Mouse (Mus musculus) limb, embryonic 12.5 days (tissue): Measurements from ENCODE around the gene Lca5l. TPM values are rescaled to one million over a fixed set of nuclear protein-coding genes. Genes with fewer than 3 reads are reported as not detected.

ENCODE experiments used
- ATAC-seq: fragments of 200-750 bp; cut with Nextera tagmentation; 2 replicates; pipeline ENCODE4 v1.8.0; 2017; ENCODE audit warnings: low read depth, moderate TSS enrichment; ENCODE audit not compliant: insufficient number of reproducible peaks, insufficient read depth, low FRiP score, low TSS enrichment
- H3K27ac ChIP-seq: fragments of 300-500 bp; sonication (generic); 2 replicates; pipeline ENCODE4 v1.5.1; 2016; ENCODE audit warnings: mild to moderate bottlenecking, moderate library complexity
- H3K27me3 ChIP-seq: fragments of 300-500 bp; sonication (generic); 2 replicates; pipeline ENCODE4 v1.6.1; 2016; ENCODE audit warnings: mild to moderate bottlenecking, moderate library complexity
- H3K36me3 ChIP-seq: fragments of 300-500 bp; sonication (generic); 2 replicates; pipeline ENCODE4 v1.6.1; 2016; ENCODE audit warnings: mild to moderate bottlenecking, moderate library complexity
- H3K4me1 ChIP-seq: fragments of 300-500 bp; sonication (generic); replicated peaks from 2 replicates; pipeline ENCODE4 v1.6.1; 2016
- H3K4me2 ChIP-seq: fragments of 300-500 bp; sonication (generic); 2 replicates; pipeline ENCODE4 v1.6.1; 2016; ENCODE audit warnings: mild to moderate bottlenecking, moderate library complexity
- H3K4me3 ChIP-seq: fragments of 300-500 bp; sonication (generic); replicated peaks from 2 replicates; pipeline ENCODE4 v1.5.1; 2016; ENCODE audit warnings: mild to moderate bottlenecking
- H3K9ac ChIP-seq: fragments of 300-500 bp; sonication (generic); replicated peaks from 2 replicates; pipeline ENCODE4 v1.6.1; 2016; ENCODE audit warnings: mild to moderate bottlenecking, moderate library complexity
- H3K9me3 ChIP-seq: fragments of 300-500 bp; sonication (generic); 2 replicates; pipeline ENCODE4 v1.6.1; 2016; ENCODE audit warnings: mild to moderate bottlenecking, moderate library complexity
- WGBS: fragments of 180-500 bp; shearing (Covaris S2); methylation state at CpG from one replicate; pipeline ENCODE4 v1.1.7; 2016; 5-methylcytosine and 5-hydroxymethylcytosine counted together
- polyA plus RNA-seq: library from polyadenylated mRNA; unstranded; fragments of >200 nt; fragmentation: Nextera tagmentation; extraction: Ambion mirVana; gene quantifications from 2 replicates; pipeline ENCODE4 v1.2.1, GENCODE M21; 2016

Gene Lca5l
- polyA plus RNA-seq, 1 experiment from 2014 or later = 2.0 TPM

DNA sequence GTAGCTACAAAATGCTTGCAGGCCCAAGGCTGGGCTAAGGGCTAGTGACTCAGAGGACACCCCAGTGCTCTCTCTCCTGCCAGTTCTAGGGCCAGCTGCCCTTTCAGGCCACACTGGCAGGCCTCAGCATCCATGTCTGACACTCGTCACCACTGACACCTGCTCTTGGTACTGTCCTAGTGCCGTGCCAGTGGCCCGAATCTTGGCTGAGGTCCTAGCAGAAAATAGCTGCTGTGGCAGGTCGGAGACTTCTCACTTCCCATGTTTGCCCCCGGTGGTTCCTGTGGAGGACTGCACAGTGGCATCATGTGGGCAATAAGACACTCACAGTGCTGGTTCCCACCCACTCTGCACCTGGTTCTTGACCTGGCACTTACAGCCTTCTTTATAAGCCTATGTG, 29.4 kb upstream of the Lca5l start:
- 82% methylated on average over 5 of the region's 5 CpGs for WGBS
- no peaks in the 10 kb centered on the region for H3K36me3 ChIP-seq

DNA sequence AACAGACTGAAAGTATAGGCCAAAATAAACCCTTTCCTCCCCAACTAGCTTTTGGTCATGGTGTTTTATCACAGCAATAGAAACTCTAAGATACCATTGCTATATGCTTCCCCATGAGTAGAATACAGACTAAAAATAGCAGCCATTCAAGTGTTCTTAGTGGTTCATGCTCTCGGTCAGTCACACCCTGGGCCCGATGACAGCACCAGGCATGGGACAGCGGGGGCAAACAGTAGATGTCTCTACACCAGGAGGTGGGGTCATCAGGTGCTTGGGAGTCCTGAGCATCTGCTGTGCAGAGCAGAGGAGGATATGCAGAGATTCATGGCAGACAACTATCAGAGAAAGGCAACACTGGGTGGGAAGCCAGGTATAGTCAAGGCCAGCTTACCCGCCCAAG, 21.0 kb upstream of the Lca5l start:
- Histone ChIP-seq H3K36me3 (no peaks in the 10 kb centered on the region), H3K27me3 (no peaks in the 10 kb centered on the region), H3K9ac (no peak overlapping the region), H3K4me3 (no peak overlapping the region), H3K9me3 (0 out of 2 replicates have a peak, but pooled peaks cover 12% of the 10 kb centered on the region), H3K27ac (no peak overlapping the region), H3K4me2 (no peak overlapping the region), H3K4me1 (no peaks in the 10 kb centered on the region)
- WGBS = 94% methylated on average over 4 of the region's 4 CpGs
- ATAC-seq = no peak

More for the DNA sequence above, 29.4 kb upstream of the Lca5l start:
- Histone ChIP-seq H3K27me3 (0 out of 2 replicates have a peak, but pooled peaks cover 3% of the 10 kb centered on the region), H3K9ac (no peak overlapping the region), H3K4me2 (no peak overlapping the region), H3K9me3 (no peaks in the 10 kb centered on the region), H3K27ac (no peak overlapping the region), H3K4me1 (no peaks in the 10 kb centered on the region), H3K4me3 (no peak overlapping the region)
- no peak for ATAC-seq

- no peaks in the 10 kb centered on the region for H3K4me1 ChIP-seq
- 88% methylated on average over 7 of the region's 7 CpGs for WGBS
- no peak overlapping the region for H3K9ac ChIP-seq
These were observed 18.8 kb upstream of the Lca5l start for GRCm38 (mm10) chr16:96210856-96211255.

DNA sequence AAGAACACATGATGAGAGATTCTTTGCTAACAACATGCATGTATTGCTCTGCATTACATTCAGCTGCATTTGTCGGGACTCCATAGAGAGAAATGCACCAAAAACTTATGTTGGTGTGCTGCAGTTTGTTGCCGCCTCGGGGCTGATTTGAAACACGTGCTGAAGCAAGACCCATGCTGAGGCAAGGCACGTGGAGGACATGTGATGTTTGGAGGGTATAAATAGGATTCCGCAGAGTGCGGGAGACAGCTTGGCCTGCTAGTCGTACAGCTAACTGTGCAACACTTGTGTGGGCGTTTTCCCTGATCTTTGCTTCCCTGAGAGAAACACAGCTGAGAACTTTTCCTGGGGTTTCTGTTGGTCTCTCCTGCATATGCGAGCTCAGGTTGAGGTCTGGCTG, 17.7 kb upstream of the Lca5l start:
- H3K36me3 ChIP-seq = no peaks in the 10 kb centered on the region
- ATAC-seq = no peak
- H3K4me3 ChIP-seq = no peak overlapping the region
- no peak overlapping the region for H3K27ac ChIP-seq
- H3K4me2 ChIP-seq = no peak overlapping the region
- H3K9ac ChIP-seq = no peak overlapping the region
- H3K27me3 ChIP-seq = no peaks in the 10 kb centered on the region; the same call in 1 of the 2 replicates
- WGBS = 72% methylated on average over 10 of the region's 10 CpGs
- no peaks in the 10 kb centered on the region for H3K4me1 ChIP-seq
- 0 out of 2 replicates have a peak, but pooled peaks cover 12% of the 10 kb centered on the region for H3K9me3 ChIP-seq

More at GRCm38 (mm10) chr16:96210856-96211255, 18.8 kb upstream of the Lca5l start:
- H3K4me3 ChIP-seq = no peak overlapping the region
- no peak overlapping the region for H3K4me2 ChIP-seq
- no peaks in the 10 kb centered on the region for H3K36me3 ChIP-seq
- no peak overlapping the region for H3K27ac ChIP-seq
- H3K27me3 ChIP-seq = no peaks in the 10 kb centered on the region
- H3K9me3 ChIP-seq = 0 out of 2 replicates have a peak, but pooled peaks cover 12% of the 10 kb centered on the region
- ATAC-seq = no peak

DNA sequence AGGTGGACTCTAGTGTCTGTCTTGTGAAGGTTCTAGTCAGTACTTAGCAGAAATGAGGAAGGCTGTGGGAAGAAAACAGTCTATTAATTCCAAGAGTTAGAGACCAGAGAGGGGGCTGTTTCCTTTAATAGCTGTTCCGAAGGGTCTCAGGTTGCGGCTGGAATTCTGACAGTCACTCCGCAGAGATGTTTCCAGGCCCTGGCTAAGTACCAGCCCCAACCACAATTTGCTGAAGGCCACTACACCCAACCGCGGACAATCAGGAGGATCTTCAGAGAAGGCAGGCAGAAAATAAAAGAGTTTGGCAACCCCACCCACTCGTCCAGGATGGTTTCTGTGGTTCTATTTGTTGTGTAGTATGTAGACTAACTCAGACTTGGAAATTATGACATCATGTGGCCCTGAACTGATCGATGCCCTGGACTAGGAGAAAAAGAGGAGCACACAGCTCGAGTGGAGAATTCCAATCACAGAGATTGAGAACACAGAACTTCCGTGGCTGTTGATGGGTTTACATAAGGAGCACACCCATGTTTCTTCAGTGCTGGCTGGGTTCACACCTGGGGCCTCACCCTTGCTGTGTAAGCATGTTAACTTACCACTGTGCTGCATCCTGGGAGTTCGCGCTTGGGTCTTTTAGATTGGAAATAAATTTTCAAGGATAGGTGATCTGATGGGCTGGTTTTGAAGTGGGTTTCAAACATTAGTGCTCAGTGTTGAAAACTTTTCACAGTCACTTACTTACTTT, 9.6 kb upstream of the Lca5l start:
- ATAC-seq = no peak
- Histone ChIP-seq H3K27ac (no peak overlapping the region), H3K9ac (no peak overlapping the region)

GRCm38 (mm10) chr16:96200702-96201028, 8.6 kb upstream of the Lca5l start:
- no peak overlapping the region for H3K27ac ChIP-seq

More for the DNA sequence above, 9.6 kb upstream of the Lca5l start:
- Histone ChIP-seq H3K4me1 (peaks cover 21% of the 10 kb centered on the region), H3K9me3 (no peaks in the 10 kb centered on the region), H3K27me3 (no peaks in the 10 kb centered on the region; the same call in 1 of the 2 replicates), H3K4me2 (0 out of 2 replicates have a peak overlapping the region, but pooled peaks have one; percentile 65), H3K36me3 (no peaks in the 10 kb centered on the region), H3K4me3 (no peak overlapping the region)
- 58% methylated on average over 11 of the region's 11 CpGs for WGBS

DNA sequence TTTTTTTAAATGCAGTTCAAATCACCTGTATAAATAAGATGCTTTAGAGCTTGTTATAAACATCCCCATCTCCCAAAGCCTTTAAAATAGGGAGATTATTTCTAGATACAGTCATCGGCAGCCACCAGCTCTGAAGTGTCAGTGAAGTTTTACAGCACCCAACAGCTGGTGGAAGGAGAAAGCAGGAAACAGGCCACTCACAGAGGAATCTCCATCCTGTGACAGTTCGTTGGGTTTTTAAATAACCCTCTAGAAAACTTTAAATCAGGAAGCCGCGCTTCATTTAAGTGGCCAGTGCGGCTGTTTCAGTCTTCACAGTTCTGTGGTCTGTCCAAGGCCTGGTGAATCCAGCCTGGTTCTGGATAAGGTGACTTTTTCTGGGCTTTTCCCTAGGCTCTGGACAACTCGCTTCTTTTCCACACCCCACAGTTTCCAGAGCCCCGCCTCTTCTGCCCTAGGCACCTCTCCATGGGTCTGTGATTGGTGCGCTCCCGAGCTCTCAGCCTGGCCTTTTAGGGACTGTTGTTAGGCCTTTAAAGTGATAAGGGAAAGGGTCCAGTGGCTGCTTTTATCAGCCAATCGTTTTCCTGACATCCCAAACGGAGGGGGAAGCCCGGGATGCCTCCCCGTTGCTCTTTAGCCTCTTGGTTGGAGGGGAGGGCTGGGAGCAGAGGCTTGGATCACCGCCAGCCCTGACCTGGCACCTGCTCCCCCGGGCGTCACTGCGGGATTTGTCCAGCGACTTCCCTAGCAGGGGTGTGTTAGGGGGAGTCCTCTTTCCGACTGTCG, 8.0 kb upstream of the Lca5l start, which contains the start of gene Sh3bgr:
Sh3bgr (plus strand) TSS at position 538 of the 789 bp plus-strand sequence.
- peak within 1 kb of the TSS; percentile 23; the same call in 1 of the 2 replicates for H3K27ac ChIP-seq
- H3K9ac ChIP-seq = peak within 1 kb of the TSS; percentile 18; the same call in 1 of the 2 replicates
- 2% methylated on average over 20 of the region's 20 CpGs for WGBS
- H3K4me2 ChIP-seq = peak within 1 kb of the TSS; percentile 65
- H3K4me3 ChIP-seq = peak within 1 kb of the TSS; percentile 30
- H3K4me1 ChIP-seq = peaks cover 21% of the 10 kb centered on the region
- no peaks in the 10 kb centered on the region for H3K36me3 ChIP-seq
- H3K27me3 ChIP-seq = no peaks in the 10 kb centered on the region; the same call in 1 of the 2 replicates
- 0 out of 2 replicates have a peak, but pooled peaks cover 4% of the 10 kb centered on the region for H3K9me3 ChIP-seq
- peak; percentile 85 for ATAC-seq

More at GRCm38 (mm10) chr16:96200702-96201028, 8.6 kb upstream of the Lca5l start:
- Histone ChIP-seq H3K9me3 (no peaks in the 10 kb centered on the region), H3K4me3 (peak overlapping the region; percentile 30), H3K27me3 (no peaks in the 10 kb centered on the region; the same call in 1 of the 2 replicates), H3K9ac (no peak overlapping the region), H3K4me1 (peaks cover 21% of the 10 kb centered on the region), H3K4me2 (peak overlapping the region; percentile 65), H3K36me3 (no peaks in the 10 kb centered on the region)
- ATAC-seq = no peak
- WGBS = 38% methylated on average over 9 of the region's 9 CpGs

DNA sequence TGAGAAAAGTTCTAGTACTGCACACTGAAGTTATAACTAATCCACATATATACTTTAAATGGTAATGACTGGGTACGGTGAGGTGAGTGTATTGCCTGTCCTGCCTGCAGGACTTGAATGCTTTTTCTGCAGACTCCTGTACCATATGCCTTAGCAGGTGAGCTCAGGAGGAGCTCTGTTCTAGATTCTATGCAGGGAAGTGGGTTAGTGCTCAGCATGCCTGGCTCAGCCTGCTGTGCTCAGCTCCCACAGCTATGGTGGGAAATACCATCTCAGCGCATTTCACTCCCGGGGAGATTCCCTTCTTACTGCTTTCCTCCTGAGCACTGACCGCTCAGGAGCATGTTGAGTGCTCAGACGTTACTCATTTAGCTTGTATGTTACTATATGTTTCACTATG, 4.5 kb downstream of the Lca5l start:
- ATAC-seq = no peak
- no peak overlapping the region for H3K4me3 ChIP-seq
- H3K27me3 ChIP-seq = peaks cover 18% of the 10 kb centered on the region; the same call in 1 of the 2 replicates
- peaks cover 5% of the 10 kb centered on the region for H3K4me1 ChIP-seq
- H3K36me3 ChIP-seq = no peaks in the 10 kb centered on the region
- no peak overlapping the region for H3K4me2 ChIP-seq
- H3K9me3 ChIP-seq = peaks cover 4% of the 10 kb centered on the region
- no peak overlapping the region for H3K9ac ChIP-seq
- 75% methylated on average over 5 of the region's 5 CpGs for WGBS
- no peak overlapping the region for H3K27ac ChIP-seq

GRCm38 (mm10) chr16:96179156-96179555, 12.9 kb downstream of the Lca5l start:
- H3K27me3 ChIP-seq = no peaks in the 10 kb centered on the region
- H3K9ac ChIP-seq = no peak overlapping the region
- no peak for ATAC-seq

DNA sequence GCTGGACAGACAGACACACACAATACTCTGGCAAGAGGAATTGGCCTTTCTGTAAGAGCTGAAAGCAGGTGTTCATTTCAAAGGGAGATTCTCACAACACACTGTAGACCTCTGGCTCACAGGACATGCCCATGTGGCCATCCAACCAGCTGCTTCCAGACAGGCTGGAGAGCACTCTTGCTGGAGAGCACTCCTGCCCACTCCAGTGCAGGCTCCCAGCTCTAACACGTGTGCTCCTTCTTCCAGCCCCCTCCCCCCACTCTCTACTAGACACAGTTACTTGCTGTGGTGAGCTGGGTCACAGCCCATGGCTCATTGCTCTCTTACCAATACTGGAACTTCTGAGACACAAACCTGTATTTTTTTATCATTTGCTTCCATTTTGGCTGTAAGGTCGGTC, 16.7 kb downstream of the Lca5l start:
- Histone ChIP-seq H3K9ac (no peak overlapping the region), H3K36me3 (no peaks in the 10 kb centered on the region), H3K9me3 (no peaks in the 10 kb centered on the region), H3K27me3 (no peaks in the 10 kb centered on the region), H3K4me3 (no peak overlapping the region), H3K4me2 (no peak overlapping the region), H3K4me1 (peaks cover 4% of the 10 kb centered on the region; the same call in 1 of the 2 replicates), H3K27ac (no peak overlapping the region)
- ATAC-seq = 0 out of 2 replicates have a peak, but pooled peaks have one; percentile 47
- 47% methylated on average over 2 of the region's 2 CpGs for WGBS

More at GRCm38 (mm10) chr16:96179156-96179555, 12.9 kb downstream of the Lca5l start:
- H3K4me3 ChIP-seq = no peak overlapping the region
- no peak overlapping the region for H3K4me2 ChIP-seq
- H3K27ac ChIP-seq = no peak overlapping the region
- H3K4me1 ChIP-seq = peaks cover 4% of the 10 kb centered on the region; the same call in 1 of the 2 replicates
- no peaks in the 10 kb centered on the region for H3K36me3 ChIP-seq
- no peaks in the 10 kb centered on the region for H3K9me3 ChIP-seq

- no peaks in the 10 kb centered on the region for H3K9me3 ChIP-seq
- H3K27me3 ChIP-seq = no peaks in the 10 kb centered on the region
- no peaks in the 10 kb centered on the region for H3K36me3 ChIP-seq
- no peak overlapping the region for H3K27ac ChIP-seq
- WGBS = 77% methylated on average over 8 of the region's 8 CpGs
- H3K9ac ChIP-seq = no peak overlapping the region
- no peak overlapping the region for H3K4me3 ChIP-seq
- no peak for ATAC-seq
- no peak overlapping the region for H3K4me2 ChIP-seq
- peaks cover 4% of the 10 kb centered on the region; the same call in 1 of the 2 replicates for H3K4me1 ChIP-seq
These were observed 18.4 kb downstream of the Lca5l start for GRCm38 (mm10) chr16:96173648-96174047.
